Mouse (Mus musculus): ENCODE measurements around the gene Clcf1.

- no peak for TF ChIP-seq CTCF (IDR thresholded peaks at IDR 0.05; ENCODE audit: borderline replicate concordance, insufficient read depth, low read depth, low read length)
- TF ChIP-seq POLR2A (IDR thresholded peaks at IDR 0.05; ENCODE audit: borderline replicate concordance, insufficient read depth, low read length), result no peak
Measured at GRCm38 (mm10) chr19:4192251-4192985, 21.6 kb upstream of the Clcf1 start.
